In the genomic region with DNA sequence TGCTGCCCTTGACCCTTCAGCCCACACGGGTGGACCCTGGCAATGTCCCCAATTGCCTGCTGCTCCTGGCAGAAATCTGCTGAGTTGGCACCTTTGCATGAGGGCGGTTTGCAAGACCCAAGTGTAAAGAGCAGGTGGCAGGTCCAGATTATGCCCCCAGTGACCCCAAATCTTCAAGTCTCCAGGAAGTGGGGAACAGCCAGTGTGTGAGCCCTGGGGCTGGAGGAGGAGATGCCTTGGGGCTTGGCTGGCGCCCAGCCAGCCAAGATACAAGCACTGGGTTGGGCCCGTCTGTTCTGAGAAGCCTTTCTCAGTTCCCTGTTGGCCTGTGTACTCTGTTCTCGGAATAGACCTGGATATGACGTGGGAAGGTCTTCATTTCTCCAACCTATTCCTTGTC, we compare ENCODE assay signal across 12 mouse cellular contexts. TPM values are rescaled to one million over a fixed set of nuclear protein-coding genes. Genes with fewer than 3 reads are reported as not detected.
DNase-seq lines count a peak whose midpoint lies in the region; TF ChIP-seq lines count a peak whose summit lies in the region.
"Had no signal": no experiment of that assay in that cellular context is flagged by ENCODE, and none has a peak within 500 bp of the region (broad histone marks: within the 10 kb centered on the region; RNA-seq: fewer than 3 reads in every experiment).

No protein-coding gene starts in this region.

- no peak for DNase-seq in heart, embryonic 10.5 days (ENCODE audit: low spot score)
- DNase-seq in heart, postnatal 25 days (ENCODE audit: low spot score), result no peak
- DNase-seq in lung, adult 2 months, result peak; percentile 27
- DNase-seq in lung, postnatal 4 days, result no peak
- DNase-seq in kidney, postnatal 10 days, result peak; percentile 33
- no peak for DNase-seq in left cerebral cortex, adult 8-10 months (ENCODE audit: low spot score in 2 of 2)
- DNase-seq in adrenal gland, postnatal 10 days, result no peak
- DNase-seq: embryo, embryonic 11 days had no signal

- no peak overlapping the region for H3K4me3 ChIP-seq in heart, embryonic 10.5 days
- no peak overlapping the region for H3K4me3 ChIP-seq in lung, adult 2 months (replicated peaks; ENCODE audit: extremely low read depth, low read depth, low read length)
- H3K4me3 ChIP-seq in small intestine, adult 2 months (ENCODE audit: low read depth, low read length), result no peak overlapping the region
- H3K4me3 ChIP-seq: liver, embryonic 15.5 days had no signal

- H3K27me3 ChIP-seq in heart, embryonic 10.5 days (ENCODE audit: insufficient read depth, poor library complexity, severe bottlenecking), result no peaks in the 10 kb centered on the region
- H3K27me3 ChIP-seq in small intestine, adult 2 months (ENCODE audit: control insufficient read depth, insufficient read depth, low read length), result no peaks in the 10 kb centered on the region
- H3K27me3 ChIP-seq: liver, embryonic 15.5 days had no signal

- no peaks in the 10 kb centered on the region for H3K9me3 ChIP-seq in heart, embryonic 10.5 days
- H3K9me3 ChIP-seq: liver, embryonic 15.5 days had no signal

- TF ChIP-seq CTCF in lung, adult 2 months (IDR thresholded peaks at IDR 0.05; ENCODE audit: insufficient read depth, low read length), result no peak
- no peak for TF ChIP-seq CTCF in small intestine, adult 2 months (IDR thresholded peaks at IDR 0.05; ENCODE audit: extremely low read depth, insufficient read length, insufficient replicate concordance, low read depth, low read length)

- TF ChIP-seq POLR2A in lung, adult 2 months (IDR thresholded peaks at IDR 0.05; ENCODE audit: borderline replicate concordance, extremely low read depth, low read depth, low read length), result no peak
- TF ChIP-seq POLR2A in small intestine, adult 2 months (IDR thresholded peaks at IDR 0.05; ENCODE audit: low read depth, low read length), result 0 out of 2 replicates have a peak, but pooled peaks have one; percentile 20

- H3K27ac ChIP-seq in heart, embryonic 10.5 days, result peak overlapping the region; percentile 10; the same call in 1 of the 2 replicates
- peak overlapping the region; percentile 90 for H3K27ac ChIP-seq in small intestine, adult 2 months (ENCODE audit: insufficient read depth, low read depth, low read length)
- H3K27ac ChIP-seq: liver, embryonic 15.5 days had no signal

- H3K4me1 ChIP-seq in heart, embryonic 10.5 days, result peaks cover 29% of the 10 kb centered on the region
- peaks cover 13% of the 10 kb centered on the region for H3K4me1 ChIP-seq in lung, adult 2 months (ENCODE audit: control insufficient read depth, insufficient read depth, low read length)
- peaks cover 20% of the 10 kb centered on the region for H3K4me1 ChIP-seq in small intestine, adult 2 months (ENCODE audit: control insufficient read depth, insufficient read depth, insufficient read length, low read length)

- WGBS in heart, embryonic 10.5 days, result 66% methylated on average over 6 of the region's 6 CpGs
- 26% methylated on average over 6 of the region's 6 CpGs for WGBS in lung, adult 2 months
- 9% methylated on average over 6 of the region's 6 CpGs for WGBS in small intestine, adult 2 months

- intact Hi-C loops in heart, postnatal 25 days (cut with DNase I), result no loop called here

- H3K36me3 ChIP-seq in heart, embryonic 10.5 days, result peaks cover 43% of the 10 kb centered on the region
- peaks cover 15% of the 10 kb centered on the region for H3K36me3 ChIP-seq in small intestine, adult 2 months (ENCODE audit: control insufficient read depth, insufficient read depth, low read length)

RNA-seq across cellular contexts. Expression of gene Orai1, which starts 12.6 kb away (rescaled TPM):
- polyA plus RNA-seq in heart, embryonic 10.5 days (2016; fragmentation: Nextera tagmentation; extraction: Ambion mirVana), result 13.4 and 14.4 TPM in 2 replicates
- 10 to 100 TPM; 15.1 to 16.1 TPM for total RNA-seq in heart, postnatal 25 days (2021)
- 113 and 137 TPM in 2 replicates for polyA plus RNA-seq in lung, adult 2 months (2012; rRNA removed)
- 70.0 and 133 TPM in 2 replicates for polyA plus RNA-seq in small intestine, adult 2 months (2012; rRNA removed)
- total RNA-seq in left cerebral cortex, adult 8-10 months (2022), result 10 to 100 TPM in 2 of 4 experiments, 1 to 10 TPM in 2; 6.1 to 11.8 (median 9.2) TPM
- total RNA-seq in adrenal gland, postnatal 10 days (2021), result 10 to 100 TPM; 13.2 to 14.6 TPM

RNA-seq across cellular contexts. Expression of gene Morn3, which starts 19.4 kb away (rescaled TPM):
- polyA plus RNA-seq in heart, embryonic 10.5 days (2016; fragmentation: Nextera tagmentation; extraction: Ambion mirVana), result not detected in 2 replicates
- not detected for total RNA-seq in heart, postnatal 25 days (2021)
- polyA plus RNA-seq in lung, adult 2 months (2012; rRNA removed), result 0.77 and 2.9 TPM in 2 replicates
- polyA plus RNA-seq in small intestine, adult 2 months (2012; rRNA removed), result not detected in 2 replicates
- total RNA-seq in left cerebral cortex, adult 8-10 months (2022), result not detected
- not detected for total RNA-seq in adrenal gland, postnatal 10 days (2021)
- total RNA-seq: gastrocnemius, postnatal 4 days had no signal
- polyA plus RNA-seq: C2C12; liver, embryonic 15.5 days had no signal

RNA-seq across cellular contexts. Expression of gene Kdm2b, which starts 37.8 kb away (rescaled TPM):
- polyA plus RNA-seq in heart, embryonic 10.5 days (2016; fragmentation: Nextera tagmentation; extraction: Ambion mirVana), result 35.5 and 47.1 TPM in 2 replicates
- total RNA-seq in heart, postnatal 25 days (2021), result 10 to 100 TPM; 15.4 to 16.8 TPM
- 16.6 and 20.1 TPM in 2 replicates for polyA plus RNA-seq in lung, adult 2 months (2012; rRNA removed)
- 8.6 and 12.0 TPM in 2 replicates for polyA plus RNA-seq in small intestine, adult 2 months (2012; rRNA removed)
- 10 to 100 TPM; 22.9 to 27.1 (median 24.6) TPM for total RNA-seq in left cerebral cortex, adult 8-10 months (2022)
- 10 to 100 TPM; 22.8 to 27.6 TPM for total RNA-seq in adrenal gland, postnatal 10 days (2021)

RNA-seq across cellular contexts. Expression of gene Tmem120b, which starts 40.8 kb away (rescaled TPM):
- 13.6 and 14.3 TPM in 2 replicates for polyA plus RNA-seq in heart, embryonic 10.5 days (2016; fragmentation: Nextera tagmentation; extraction: Ambion mirVana)
- 10 to 100 TPM in 1 of 2 experiments, 1 to 10 TPM in 1; 8.6 to 10.6 TPM for total RNA-seq in heart, postnatal 25 days (2021)
- polyA plus RNA-seq in lung, adult 2 months (2012; rRNA removed), result 10.4 and 12.1 TPM in 2 replicates
- 1.6 and 3.3 TPM in 2 replicates for polyA plus RNA-seq in small intestine, adult 2 months (2012; rRNA removed)
- total RNA-seq in left cerebral cortex, adult 8-10 months (2022), result 10 to 100 TPM; 13.8 to 16.4 (median 16.0) TPM
- 10 to 100 TPM; 18.5 to 22.8 TPM for total RNA-seq in adrenal gland, postnatal 10 days (2021)

Comparison
In these comparisons a context has a peak if more than half of its experiments do, and no peak if none do; other contexts are left out.
1. DNase-seq: peak in lung, adult 2 months (single experiment) and kidney, postnatal 10 days (single experiment); none in heart, embryonic 10.5 days (single experiment), heart, postnatal 25 days (single experiment), lung, postnatal 4 days (0 of 2), left cerebral cortex, adult 8-10 months (0 of 2) and adrenal gland, postnatal 10 days (single experiment).